Mouse (Mus musculus) cerebellum, adult 2 months (tissue): ENCODE measurements around the gene Rasgef1a. TPM values are rescaled to one million over a fixed set of nuclear protein-coding genes. Genes with fewer than 3 reads are reported as not detected.
A peak's percentile ranks its signal among the peaks of the same experiment; 100 is the strongest.

Experiments used
- DNase-seq, 2 experiments: peaks; one replicate each; pipeline ENCODE4 v3.0.0; 2021
- H3K27ac ChIP-seq: fragments of 200-500 bp; 2 replicates; pipeline ENCODE4 v1.5.1; 2012; ENCODE audit warnings: low read length, control low read depth, inconsistent platforms; ENCODE audit not compliant: insufficient read depth
- H3K27me3 ChIP-seq: fragments of 200-500 bp; 2 replicates; pipeline ENCODE4 v1.6.1; 2012; ENCODE audit warnings: inconsistent platforms, mild to moderate bottlenecking, low read length, moderate library complexity; ENCODE audit not compliant: control insufficient read depth, insufficient read depth
- H3K4me1 ChIP-seq: fragments of 200-500 bp; 2 replicates; pipeline ENCODE4 v1.6.1; 2011; ENCODE audit warnings: low read length; ENCODE audit not compliant: control insufficient read depth, insufficient read depth
- H3K4me3 ChIP-seq: fragments of 200-500 bp; replicated peaks from 2 replicates; pipeline ENCODE3; 2011; ENCODE audit warnings: mild to moderate bottlenecking, low read depth, low read length, control low read depth; ENCODE audit not compliant: insufficient read depth
- CTCF ChIP-seq: fragments of 200-500 bp; IDR thresholded peaks from 2 replicates; pipeline ENCODE4 v1.5.1; 2011; ENCODE audit warnings: low read depth, mild to moderate bottlenecking, control low read depth, low read length, moderate library complexity, borderline replicate concordance; ENCODE audit not compliant: insufficient read depth
- POLR2A ChIP-seq: fragments of 200-500 bp; IDR thresholded peaks from 2 replicates; pipeline ENCODE4 v1.6.1; 2011; ENCODE audit warnings: low read length, control low read depth, borderline replicate concordance; ENCODE audit not compliant: insufficient read depth
- WGBS: fragments of 180-500 bp; shearing (Covaris S2); methylation state at CpG from one replicate; pipeline ENCODE4 v1.1.7; 2018; 5-methylcytosine and 5-hydroxymethylcytosine counted together
- polyA plus RNA-seq: library from polyadenylated mRNA; depleted of rRNA; stranded (reverse); fragments of >200 nt; gene quantifications from 2 replicates; pipeline ENCODE4 v1.2.3, GENCODE M21; 2012

The Rasgef1a gene
- polyA plus RNA-seq, 1 experiment: 59.8 TPM

GRCm38 (mm10) chr6:118067720-118068119, 56.5 kb downstream of the Rasgef1a start:
- H3K27ac ChIP-seq: peak overlapping the region; percentile 82
- 32% methylated on average over 7 of the region's 7 CpGs for WGBS
- no peak for TF ChIP-seq POLR2A
- no peak; the same call in 1 of the 2 replicates for TF ChIP-seq CTCF

DNA sequence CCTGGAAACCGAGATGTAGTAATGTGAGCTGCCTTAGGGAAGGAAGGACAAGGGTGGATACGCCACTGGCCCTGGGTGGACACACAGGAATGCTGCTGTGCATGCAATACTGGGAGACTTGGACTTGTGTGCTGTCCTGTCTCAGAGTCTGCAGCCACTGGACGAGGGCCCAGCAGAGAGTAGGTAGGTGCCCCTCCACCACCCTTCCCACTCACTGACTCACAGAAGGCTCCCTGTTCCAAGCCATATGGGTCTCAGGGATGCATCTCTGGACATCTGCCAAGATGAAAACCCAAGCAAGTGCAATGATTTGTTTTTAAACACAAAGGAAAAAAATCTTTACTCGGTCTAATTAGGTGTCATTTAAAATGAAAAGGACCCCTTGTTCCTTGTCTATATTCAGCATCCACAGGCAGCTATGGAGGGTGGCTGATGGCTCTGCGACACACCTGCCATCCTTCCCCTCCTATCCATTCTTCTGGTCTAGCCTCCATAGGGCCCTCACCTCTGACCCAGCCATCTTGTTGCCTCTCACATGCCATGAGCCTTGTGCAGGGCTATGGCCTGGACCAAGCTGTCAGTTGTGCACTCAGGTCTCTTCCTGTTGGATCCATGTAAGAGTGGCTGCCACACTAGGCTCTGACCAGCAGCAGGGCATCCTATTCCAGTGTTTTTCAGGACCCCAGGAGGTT, 59.2 kb downstream of the Rasgef1a start:
- no peak for TF ChIP-seq CTCF
- no peak for TF ChIP-seq POLR2A
- peak; percentile 78 to 90 for DNase-seq
- no peaks in the 10 kb centered on the region for H3K27me3 ChIP-seq
- peaks cover 48% of the 10 kb centered on the region for H3K4me1 ChIP-seq
- H3K4me3 ChIP-seq: no peak overlapping the region
- peak overlapping the region; percentile 83 for H3K27ac ChIP-seq
- WGBS: 12% methylated on average over 5 of the region's 5 CpGs

More at GRCm38 (mm10) chr6:118067720-118068119, 56.5 kb downstream of the Rasgef1a start:
- Histone ChIP-seq H3K27me3 (no peaks in the 10 kb centered on the region), H3K4me1 (peaks cover 36% of the 10 kb centered on the region), H3K4me3 (peak overlapping the region; percentile 23)
- peak in 1 of 2 experiments; percentile 27 for DNase-seq

DNA sequence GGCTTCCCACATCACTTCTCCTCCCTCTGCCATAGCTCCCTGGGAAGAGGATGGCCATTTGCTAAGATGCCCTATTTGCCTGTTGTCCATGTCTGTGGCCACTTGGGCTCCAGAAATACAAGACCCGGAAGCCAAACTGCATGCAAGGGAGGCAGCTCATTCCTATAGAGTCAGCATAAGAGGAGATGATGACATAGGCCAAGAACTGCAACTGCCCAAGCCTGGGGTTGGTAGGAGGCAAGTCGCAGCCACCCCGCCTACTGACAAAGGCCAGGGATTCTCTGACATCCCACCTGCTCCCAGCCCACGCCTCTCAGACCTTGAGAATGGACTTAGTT, 59.7 kb downstream of the Rasgef1a start:
- peak in 1 of 2 experiments; percentile 50 for DNase-seq
- WGBS: 71% methylated on average over 4 of the region's 4 CpGs
- Histone ChIP-seq H3K27ac (peak overlapping the region; percentile 83), H3K4me3 (no peak overlapping the region), H3K4me1 (peaks cover 54% of the 10 kb centered on the region), H3K27me3 (no peaks in the 10 kb centered on the region)
- no peak for TF ChIP-seq CTCF
- TF ChIP-seq POLR2A: no peak

DNA sequence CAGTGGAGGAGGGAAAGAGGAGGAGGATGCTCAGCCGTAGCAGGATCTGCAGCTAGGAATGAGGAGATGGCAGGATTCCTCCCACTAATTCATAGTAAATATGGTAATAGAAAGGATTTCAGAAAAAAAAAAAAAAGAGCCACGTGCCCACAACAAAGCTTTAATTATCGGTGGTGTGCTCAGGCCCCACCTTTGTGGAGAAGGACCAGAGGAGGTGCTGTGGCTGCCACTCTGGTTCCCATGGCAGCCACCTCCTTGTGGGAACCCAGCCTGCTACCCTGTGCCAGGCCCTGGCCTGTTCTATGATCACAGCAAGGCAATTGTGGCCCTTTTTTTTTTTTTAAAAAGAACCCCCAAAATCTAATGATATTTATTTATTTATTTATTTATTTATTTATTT, 60.2 kb downstream of the Rasgef1a start:
- Histone ChIP-seq H3K4me1 (peaks cover 58% of the 10 kb centered on the region), H3K27me3 (no peaks in the 10 kb centered on the region), H3K27ac (peak overlapping the region; percentile 83), H3K4me3 (no peak overlapping the region)
- WGBS: 26% methylated on average over 3 of the region's 3 CpGs
- DNase-seq: peak; percentile 39 to 55
- TF ChIP-seq POLR2A (no peak), CTCF (no peak)

GRCm38 (mm10) chr6:118072176-118072575, 60.9 kb downstream of the Rasgef1a start:
- Histone ChIP-seq H3K27me3 (no peaks in the 10 kb centered on the region), H3K4me3 (no peak overlapping the region), H3K4me1 (peaks cover 65% of the 10 kb centered on the region), H3K27ac (peak overlapping the region; percentile 90)
- WGBS: 8% methylated on average over 1 of the region's 1 CpGs
- no peak for TF ChIP-seq POLR2A
- TF ChIP-seq CTCF: no peak
- DNase-seq: peak; percentile 86 to 92

GRCm38 (mm10) chr6:118074151-118074550, 62.9 kb downstream of the Rasgef1a start:
- Histone ChIP-seq H3K4me1 (peaks cover 81% of the 10 kb centered on the region), H3K27me3 (no peaks in the 10 kb centered on the region), H3K27ac (peak overlapping the region; percentile 19; the same call in 1 of the 2 replicates), H3K4me3 (no peak overlapping the region)
- TF ChIP-seq POLR2A (no peak), CTCF (no peak)
- 16% methylated on average over 3 of the region's 3 CpGs for WGBS
- peak in 1 of 2 experiments; percentile 38 for DNase-seq

DNA sequence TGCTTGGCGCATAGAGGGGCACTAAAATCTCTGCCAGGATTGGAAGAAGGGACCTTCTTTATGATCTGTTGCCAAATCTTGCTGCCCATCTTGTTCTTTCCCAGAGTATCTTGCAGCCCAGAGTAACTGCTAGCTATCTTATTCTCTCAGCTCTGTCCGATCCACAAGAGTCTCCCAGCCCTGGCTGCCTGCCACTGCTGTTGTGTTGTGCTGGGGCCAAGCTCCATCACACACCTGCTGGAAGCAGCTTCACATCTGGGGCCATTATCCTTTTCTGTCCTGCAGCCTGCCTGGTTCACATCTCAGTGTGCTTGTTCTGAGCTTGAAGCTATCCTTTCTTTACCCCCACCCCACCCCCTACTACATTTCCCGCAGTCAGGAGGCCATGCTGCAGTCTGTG, 65.0 kb downstream of the Rasgef1a start:
- TF ChIP-seq CTCF (no peak), POLR2A (no peak)
- peaks cover 84% of the 10 kb centered on the region for H3K4me1 ChIP-seq
- WGBS: 40% methylated on average over 3 of the region's 3 CpGs
- no peak overlapping the region for H3K4me3 ChIP-seq
- peak in 1 of 2 experiments; percentile 28 for DNase-seq
- H3K27me3 ChIP-seq: no peaks in the 10 kb centered on the region
- no peak overlapping the region for H3K27ac ChIP-seq

- DNase-seq: peak in 1 of 2 experiments; percentile 23
- H3K4me3 ChIP-seq: no peak overlapping the region
- no peak for TF ChIP-seq CTCF
- no peak for TF ChIP-seq POLR2A
- no peak overlapping the region for H3K27ac ChIP-seq
- peaks cover 86% of the 10 kb centered on the region for H3K4me1 ChIP-seq
- H3K27me3 ChIP-seq: no peaks in the 10 kb centered on the region
- 81% methylated on average over 8 of the region's 8 CpGs for WGBS
Observed at GRCm38 (mm10) chr6:118076748-118077147, 65.5 kb downstream of the Rasgef1a start.
